Mouse (Mus musculus) kidney, adult 2 months (tissue): Measurements from ENCODE around the gene Fam25c.

Experiments used
- CTCF ChIP-seq: fragments of 200-500 bp; conservative IDR thresholded peaks from 2 replicates; pipeline ENCODE4 v1.5.1; 2011; ENCODE audit warnings: low read depth, mild to moderate bottlenecking, control low read depth, low read length, moderate library complexity, mixed read lengths; ENCODE audit not compliant: insufficient read depth, insufficient read length
- POLR2A ChIP-seq: fragments of 200-500 bp; IDR thresholded peaks from one replicate; pipeline ENCODE4 v1.6.1; 2011; ENCODE audit warnings: low read depth, low read length, control low read depth

- TF ChIP-seq CTCF = no peak
- TF ChIP-seq POLR2A = no peak
These were observed 43.7 kb upstream of the Fam25c start for GRCm38 (mm10) chr14:34398901-34399300.
